Mouse (Mus musculus): ENCODE results near the gene Fgfr2. TPM values are rescaled to one million over a fixed set of nuclear protein-coding genes. Genes with fewer than 3 reads are reported as not detected.
"Not testable (repeated sequence)": the region's sequence is repeated elsewhere in the genome, so short reads cannot be mapped to it uniquely, and the experiment has no call there.

Fgfr2 gene
- polyA plus RNA-seq, 1 experiment from 2014 or later: 104 TPM

GRCm38 (mm10) chr7:130531138-130531537, 2592.0 kb downstream of the Fgfr2 start:
- H3K9ac ChIP-seq; H3K4me3 ChIP-seq (replicated peaks); H3K4me2 ChIP-seq; H3K4me1 ChIP-seq; H3K27ac ChIP-seq; ATAC-seq (ENCODE audit: insufficient read depth, low FRiP score, low read depth); H3K9me3 ChIP-seq; H3K27me3 ChIP-seq (replicated peaks): not testable (repeated sequence)
- 95% methylated on average over 15 of the region's 15 CpGs for WGBS
- H3K36me3 ChIP-seq: peaks cover 12% of the 10 kb centered on the region

- 71% methylated on average over 9 of the region's 9 CpGs for WGBS
- Histone ChIP-seq H3K36me3 (peaks cover 7% of the 10 kb centered on the region), H3K27ac (peak overlapping the region; percentile 4; the same call in 1 of the 2 replicates), H3K4me3 (replicated peaks) (no peak overlapping the region), H3K9me3 (no peaks in the 10 kb centered on the region), H3K9ac (no peak overlapping the region), H3K27me3 (replicated peaks) (no peaks in the 10 kb centered on the region), H3K4me1 (no peaks in the 10 kb centered on the region), H3K4me2 (no peak overlapping the region)
- ATAC-seq (ENCODE audit: insufficient read depth, low FRiP score, low read depth): no peak
These were observed 2595.8 kb downstream of the Fgfr2 start for GRCm38 (mm10) chr7:130527306-130527705.

GRCm38 (mm10) chr7:130523451-130523850, 2599.7 kb downstream of the Fgfr2 start:
- Histone ChIP-seq H3K4me3 (replicated peaks) (no peak overlapping the region), H3K9ac (no peak overlapping the region), H3K9me3 (no peaks in the 10 kb centered on the region), H3K27ac (no peak overlapping the region), H3K27me3 (replicated peaks) (no peaks in the 10 kb centered on the region), H3K36me3 (no peaks in the 10 kb centered on the region), H3K4me2 (no peak overlapping the region), H3K4me1 (peaks cover 2% of the 10 kb centered on the region; the same call in 1 of the 2 replicates)
- 88% methylated on average over 8 of the region's 8 CpGs for WGBS
- no peak for ATAC-seq (ENCODE audit: insufficient read depth, low FRiP score, low read depth)

- no peaks in the 10 kb centered on the region for H3K9me3 ChIP-seq
- H3K4me3 ChIP-seq (replicated peaks): no peak overlapping the region
- H3K4me1 ChIP-seq: peaks cover 10% of the 10 kb centered on the region; the same call in 1 of the 2 replicates
- no peaks in the 10 kb centered on the region for H3K27me3 ChIP-seq (replicated peaks)
- H3K36me3 ChIP-seq: no peaks in the 10 kb centered on the region
- WGBS: 81% methylated on average over 14 of the region's 14 CpGs
- no peak overlapping the region for H3K4me2 ChIP-seq
- ATAC-seq (ENCODE audit: insufficient read depth, low FRiP score, low read depth): no peak
- H3K9ac ChIP-seq: no peak overlapping the region
- H3K27ac ChIP-seq: no peak overlapping the region
These were observed 2602.2 kb downstream of the Fgfr2 start for GRCm38 (mm10) chr7:130520812-130521422.

- H3K36me3 ChIP-seq: 0 out of 2 replicates have a peak, but pooled peaks cover 1% of the 10 kb centered on the region
- H3K27me3 ChIP-seq (replicated peaks): no peaks in the 10 kb centered on the region
- peak within 1 kb of the TSS; percentile 76 for H3K4me2 ChIP-seq
- no peaks in the 10 kb centered on the region for H3K9me3 ChIP-seq
- H3K27ac ChIP-seq: peak within 1 kb of the TSS; percentile 98
- H3K4me1 ChIP-seq: peaks cover 10% of the 10 kb centered on the region; the same call in 1 of the 2 replicates
- peak within 1 kb of the TSS; percentile 85 for H3K9ac ChIP-seq
- no peak for ATAC-seq (ENCODE audit: insufficient read depth, low FRiP score, low read depth)
- WGBS: 11% methylated on average over 20 of the region's 20 CpGs
- peak within 1 kb of the TSS; percentile 79 for H3K4me3 ChIP-seq (replicated peaks)
These were observed 2603.1 kb downstream of the Fgfr2 start, which contains the start of gene Ate1 for GRCm38 (mm10) chr7:130520049-130520425. Ate1 (minus strand) TSS chr7:130520369.

GRCm38 (mm10) chr7:130519096-130520048, 2603.8 kb downstream of the Fgfr2 start:
- Histone ChIP-seq H3K9ac (peak overlapping the region; percentile 85), H3K9me3 (no peaks in the 10 kb centered on the region), H3K27ac (peak overlapping the region; percentile 98), H3K4me3 (replicated peaks) (peak overlapping the region; percentile 79), H3K4me2 (peak overlapping the region; percentile 76), H3K36me3 (0 out of 2 replicates have a peak, but pooled peaks cover 3% of the 10 kb centered on the region), H3K4me1 (peaks cover 10% of the 10 kb centered on the region; the same call in 1 of the 2 replicates), H3K27me3 (replicated peaks) (no peaks in the 10 kb centered on the region)
- peak; percentile 97 for ATAC-seq (ENCODE audit: insufficient read depth, low FRiP score, low read depth)
- under 1% methylated on average over 89 of the region's 90 CpGs for WGBS

- Histone ChIP-seq H3K9me3 (no peaks in the 10 kb centered on the region), H3K27ac (0 out of 2 replicates have a peak overlapping the region, but pooled peaks have one; percentile 98), H3K27me3 (replicated peaks) (no peaks in the 10 kb centered on the region), H3K36me3 (0 out of 2 replicates have a peak, but pooled peaks cover 6% of the 10 kb centered on the region), H3K4me1 (peaks cover 10% of the 10 kb centered on the region; the same call in 1 of the 2 replicates), H3K4me3 (replicated peaks) (peak overlapping the region; percentile 79), H3K4me2 (peak overlapping the region; percentile 65), H3K9ac (peak overlapping the region; percentile 85)
- 23% methylated on average over 26 of the region's 26 CpGs for WGBS
- ATAC-seq (ENCODE audit: insufficient read depth, low FRiP score, low read depth): no peak
These were observed 2604.7 kb downstream of the Fgfr2 start for GRCm38 (mm10) chr7:130518213-130519095.

- ATAC-seq (ENCODE audit: insufficient read depth, low FRiP score, low read depth): no peak
These were observed 2612.9 kb downstream of the Fgfr2 start for GRCm38 (mm10) chr7:130510243-130510642.

GRCm38 (mm10) chr7:130503006-130503405, 2620.1 kb downstream of the Fgfr2 start:
- Histone ChIP-seq H3K9me3 (no peaks in the 10 kb centered on the region), H3K9ac (no peak overlapping the region), H3K36me3 (peaks cover 22% of the 10 kb centered on the region), H3K4me2 (no peak overlapping the region), H3K27ac (no peak overlapping the region), H3K4me1 (no peaks in the 10 kb centered on the region), H3K27me3 (replicated peaks) (no peaks in the 10 kb centered on the region), H3K4me3 (replicated peaks) (no peak overlapping the region)
- 95% methylated on average over 5 of the region's 5 CpGs for WGBS
- ATAC-seq (ENCODE audit: insufficient read depth, low FRiP score, low read depth): no peak

More at GRCm38 (mm10) chr7:130510243-130510642, 2612.9 kb downstream of the Fgfr2 start:
- no peaks in the 10 kb centered on the region for H3K4me1 ChIP-seq
- no peaks in the 10 kb centered on the region for H3K9me3 ChIP-seq
- H3K4me2 ChIP-seq: no peak overlapping the region
- no peak overlapping the region for H3K9ac ChIP-seq
- H3K27ac ChIP-seq: no peak overlapping the region
- H3K36me3 ChIP-seq: peaks cover 25% of the 10 kb centered on the region
- no peaks in the 10 kb centered on the region for H3K27me3 ChIP-seq (replicated peaks)
- WGBS: 86% methylated on average over 5 of the region's 5 CpGs
- no peak overlapping the region for H3K4me3 ChIP-seq (replicated peaks)

- no peak overlapping the region for H3K4me3 ChIP-seq (replicated peaks)
- peaks cover 19% of the 10 kb centered on the region for H3K36me3 ChIP-seq
- H3K27me3 ChIP-seq (replicated peaks): no peaks in the 10 kb centered on the region
- no peak overlapping the region for H3K27ac ChIP-seq
- no peaks in the 10 kb centered on the region for H3K4me1 ChIP-seq
- H3K9ac ChIP-seq: no peak overlapping the region
- no peak overlapping the region for H3K4me2 ChIP-seq
- ATAC-seq (ENCODE audit: insufficient read depth, low FRiP score, low read depth): no peak
- WGBS: 74% methylated on average over 1 of the region's 1 CpGs
- H3K9me3 ChIP-seq: no peaks in the 10 kb centered on the region
These were observed 2621.7 kb downstream of the Fgfr2 start for GRCm38 (mm10) chr7:130501499-130501898.

GRCm38 (mm10) chr7:130493346-130493745, 2629.8 kb downstream of the Fgfr2 start:
- Histone ChIP-seq H3K4me2 (no peak overlapping the region), H3K9me3 (no peaks in the 10 kb centered on the region), H3K9ac (no peak overlapping the region), H3K36me3 (0 out of 2 replicates have a peak, but pooled peaks cover 2% of the 10 kb centered on the region), H3K4me1 (no peaks in the 10 kb centered on the region), H3K27ac (no peak overlapping the region), H3K27me3 (replicated peaks) (no peaks in the 10 kb centered on the region), H3K4me3 (replicated peaks) (no peak overlapping the region)
- 78% methylated on average over 3 of the region's 3 CpGs for WGBS
- no peak for ATAC-seq (ENCODE audit: insufficient read depth, low FRiP score, low read depth)
